Mouse (Mus musculus) lung, postnatal 10 days (tissue): Measurements from ENCODE around the gene H2-DMb1.
A peak's percentile ranks its signal among the peaks of the same experiment; 100 is the strongest.

Experiments
- DNase-seq: peaks from one replicate; pipeline ENCODE4 v3.0.0; 2021

The H2-DMb1 gene

DNA sequence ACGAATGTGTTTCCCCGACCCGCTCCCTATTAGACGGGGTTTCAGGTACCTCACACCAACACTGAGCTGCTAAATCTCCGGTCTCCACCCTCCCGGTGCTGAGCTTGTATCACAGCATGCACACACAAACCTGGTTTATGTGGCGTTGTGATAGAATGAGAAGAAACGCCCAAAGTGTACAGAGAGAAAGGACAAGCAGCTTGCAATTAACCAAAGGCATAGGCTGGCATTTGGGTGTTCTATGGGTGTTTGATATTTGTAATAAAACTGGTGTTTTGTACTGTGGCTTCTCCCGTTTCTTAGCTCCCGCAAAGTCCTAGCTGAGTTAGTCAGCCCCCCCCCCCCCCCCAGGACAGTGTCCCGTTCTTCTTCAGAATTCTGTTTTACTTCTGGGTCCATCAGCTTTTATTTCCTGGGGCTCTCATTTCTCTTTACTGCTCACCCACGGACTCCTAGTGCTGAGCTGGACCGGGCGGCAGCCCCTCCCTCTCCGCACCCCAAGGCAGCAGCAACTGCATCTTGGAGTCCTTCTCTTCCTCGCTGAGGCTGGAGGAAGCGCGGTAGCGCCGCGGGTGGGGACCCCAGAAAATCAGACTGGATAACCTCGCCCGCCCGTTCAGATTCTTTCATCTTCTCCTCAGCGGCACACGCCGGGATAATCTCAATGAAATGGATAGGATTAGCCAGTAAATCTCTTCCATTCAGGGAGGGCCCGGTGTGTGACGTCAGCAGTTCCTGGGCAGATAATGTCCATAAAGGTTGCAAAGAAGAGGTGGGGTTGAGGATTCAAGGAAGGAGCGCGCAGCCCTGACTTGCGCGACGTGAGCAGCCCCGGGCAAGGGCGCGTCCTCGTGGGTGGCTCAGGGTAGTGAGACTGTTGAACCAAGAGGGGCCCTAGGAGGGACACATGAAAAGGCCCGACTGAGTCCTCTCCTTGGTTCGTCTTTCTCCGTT lies 44.3 kb downstream of the H2-DMb1 start, which contains the start of gene Psmb8:
TSS of gene Psmb8 (plus strand) at position 781 of the 954 bp plus-strand sequence.
- DNase-seq = peak; percentile 98

GRCm38 (mm10) chr17:34197904-34198520 lies 45.1 kb downstream of the H2-DMb1 start:
- peak; percentile 80 for DNase-seq

- no peak for DNase-seq
Measured at GRCm38 (mm10) chr17:34198521-34198912, 45.6 kb downstream of the H2-DMb1 start.

DNA sequence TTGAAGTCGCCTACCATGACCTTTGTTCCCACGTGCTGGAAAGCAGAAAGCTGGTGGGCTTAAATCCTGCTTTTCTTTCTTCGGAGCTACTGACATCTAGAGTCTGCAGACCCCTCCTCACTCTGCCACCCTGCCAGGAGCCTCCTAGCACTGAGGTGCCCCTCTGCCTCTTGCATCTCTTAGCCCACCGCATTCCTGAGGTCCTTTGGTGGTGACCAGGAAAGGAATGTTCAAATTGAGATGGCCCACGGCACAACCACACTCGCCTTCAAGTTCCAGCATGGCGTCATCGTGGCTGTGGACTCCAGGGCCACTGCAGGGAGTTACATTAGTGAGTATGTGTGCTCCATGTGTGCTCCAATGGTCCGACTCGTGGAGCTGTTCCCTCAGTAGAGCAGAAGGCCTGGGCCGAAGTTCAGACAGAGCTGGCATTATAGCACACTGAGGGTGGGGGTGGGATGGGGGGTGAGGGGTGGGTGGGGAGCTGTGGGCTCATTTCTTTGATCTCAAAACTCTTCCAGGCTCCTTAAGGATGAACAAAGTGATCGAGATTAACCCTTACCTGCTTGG lies 46.3 kb downstream of the H2-DMb1 start:
- no peak for DNase-seq

GRCm38 (mm10) chr17:34200047-34200446 lies 47.2 kb downstream of the H2-DMb1 start:
- DNase-seq = no peak

DNA sequence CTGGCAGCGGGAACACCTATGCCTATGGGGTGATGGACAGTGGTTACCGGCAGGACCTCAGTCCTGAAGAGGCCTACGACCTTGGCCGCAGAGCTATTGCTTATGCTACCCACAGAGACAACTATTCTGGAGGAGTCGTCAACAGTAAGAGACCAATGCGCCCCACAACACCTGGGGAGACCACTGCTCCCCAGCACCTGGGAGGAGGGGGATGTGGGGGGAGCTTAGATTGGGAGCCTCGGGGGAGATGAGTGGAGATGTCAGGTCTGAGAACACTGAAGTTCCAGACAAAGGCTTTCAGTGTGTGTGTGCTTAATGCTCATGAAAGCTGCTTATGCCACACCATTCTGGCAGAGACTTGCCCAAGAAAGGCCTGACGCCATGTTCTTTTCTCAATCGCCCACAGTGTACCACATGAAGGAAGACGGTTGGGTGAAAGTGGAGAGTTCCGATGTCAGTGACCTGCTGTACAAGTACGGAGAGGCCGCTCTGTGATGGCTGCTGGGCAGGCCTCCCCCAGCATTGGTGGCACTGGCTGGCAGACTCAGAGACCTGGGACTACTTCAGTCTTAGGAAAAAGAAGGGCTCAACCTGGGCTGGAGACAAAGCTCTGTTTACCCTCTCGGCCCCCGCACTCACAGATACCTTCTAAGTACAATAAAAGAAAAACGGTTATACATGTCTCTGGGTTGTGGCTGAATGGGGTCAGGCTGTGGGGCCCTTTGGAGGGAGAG lies 48.1 kb downstream of the H2-DMb1 start:
- no peak for DNase-seq

DNA sequence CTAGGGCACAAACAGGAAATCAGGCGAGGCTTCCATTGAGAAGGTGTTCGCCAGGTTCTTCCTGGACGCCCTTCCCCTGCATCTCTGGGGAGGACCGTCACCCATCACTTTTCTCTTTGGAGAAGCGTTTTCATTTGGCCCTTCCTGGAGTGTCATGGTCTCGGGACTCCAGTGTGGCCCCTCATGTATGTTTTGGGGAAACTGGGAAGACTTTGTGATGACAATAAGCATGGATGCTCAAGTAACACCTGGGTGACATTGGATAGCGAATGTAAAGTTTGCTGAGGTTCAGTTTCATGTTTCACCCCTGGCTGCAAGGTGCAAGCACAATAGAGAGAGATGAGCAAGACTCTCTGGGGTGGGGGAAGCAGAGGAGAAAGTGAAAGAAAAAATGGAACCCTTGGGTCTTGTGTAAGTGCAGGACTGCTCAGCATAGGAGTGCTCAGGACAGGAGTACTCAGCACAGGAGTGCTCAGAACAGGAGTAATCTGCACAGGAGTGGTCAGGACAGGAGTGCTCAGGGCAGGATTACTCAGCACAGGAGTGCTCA lies 48.7 kb downstream of the H2-DMb1 start:
- DNase-seq = no peak

GRCm38 (mm10) chr17:34202760-34203442 lies 50.0 kb downstream of the H2-DMb1 start:
- DNase-seq = no peak

DNA sequence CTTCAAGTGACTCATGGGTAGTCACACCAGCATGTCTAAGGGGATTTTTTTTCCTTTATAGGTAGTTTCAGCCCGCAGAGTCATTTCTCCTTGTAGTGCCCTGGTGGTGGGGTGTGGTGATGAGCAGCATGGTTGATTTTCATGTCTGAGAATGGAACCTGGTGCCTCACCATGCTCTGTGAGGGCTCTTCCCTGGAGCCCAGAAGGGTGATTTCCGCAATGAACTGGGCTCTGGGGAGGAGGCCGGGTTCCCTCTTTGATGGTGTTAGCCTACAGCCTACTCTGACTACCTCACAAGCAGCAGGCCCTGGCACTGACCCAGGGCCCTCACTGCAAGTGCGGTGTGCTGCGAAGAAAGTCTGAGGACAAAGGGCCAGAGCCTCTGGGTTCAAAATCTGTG lies 50.6 kb downstream of the H2-DMb1 start, which contains the start of gene Tap2:
TSS of gene Tap2 (plus strand) at position 84 of the 400 bp plus-strand sequence.
- no peak for DNase-seq

- DNase-seq = peak; percentile 93
Measured at GRCm38 (mm10) chr17:34204303-34205010, 51.6 kb downstream of the H2-DMb1 start.

GRCm38 (mm10) chr17:34205021-34205745 lies 52.3 kb downstream of the H2-DMb1 start:
- peak; percentile 62 for DNase-seq

GRCm38 (mm10) chr17:34205746-34206176 lies 52.9 kb downstream of the H2-DMb1 start:
- DNase-seq = peak; percentile 55

- DNase-seq = no peak
Measured at GRCm38 (mm10) chr17:34206731-34207130, 53.9 kb downstream of the H2-DMb1 start.

DNA sequence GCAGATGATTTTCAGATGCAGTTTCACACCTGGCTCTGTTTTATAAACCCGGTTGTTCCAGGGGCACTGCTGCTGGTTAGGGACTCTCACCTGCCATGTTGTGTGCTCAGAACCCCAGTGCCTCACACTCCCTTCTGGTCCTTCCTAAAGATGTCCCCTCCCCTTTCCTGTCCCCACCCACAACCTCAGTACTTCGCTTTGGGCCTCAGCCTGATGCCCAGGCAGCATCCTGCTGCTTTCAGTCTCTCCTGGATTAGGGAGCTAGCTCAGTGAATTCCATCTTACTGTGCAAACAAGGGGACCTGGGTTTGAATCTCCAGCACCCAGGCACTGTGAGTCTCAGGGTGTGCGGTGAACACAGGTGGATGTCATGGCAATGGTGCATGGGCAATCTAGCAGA lies 54.6 kb downstream of the H2-DMb1 start:
- no peak for DNase-seq

- DNase-seq = no peak
Measured at GRCm38 (mm10) chr17:34207866-34208265, 55.0 kb downstream of the H2-DMb1 start.

DNA sequence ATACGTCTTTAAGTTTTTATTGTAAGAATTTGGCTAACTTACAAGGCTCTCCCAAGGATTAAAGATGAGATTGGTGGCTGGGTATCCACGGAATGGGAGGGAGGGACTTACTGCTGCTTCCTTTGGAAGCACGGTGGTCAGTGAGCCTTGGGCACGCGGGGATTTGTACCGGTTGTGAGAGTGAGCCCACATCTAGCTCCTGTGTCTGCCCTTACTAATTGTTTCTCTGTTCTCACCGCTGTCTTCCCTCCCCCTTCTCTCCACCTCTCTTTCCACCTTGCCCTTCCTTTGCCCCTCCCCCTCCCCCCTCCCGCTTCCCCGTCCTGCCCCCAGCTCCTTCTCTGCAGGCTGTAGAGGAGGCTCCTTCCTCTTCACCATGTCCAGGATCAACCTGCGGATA lies 55.5 kb downstream of the H2-DMb1 start:
- DNase-seq = no peak

DNA sequence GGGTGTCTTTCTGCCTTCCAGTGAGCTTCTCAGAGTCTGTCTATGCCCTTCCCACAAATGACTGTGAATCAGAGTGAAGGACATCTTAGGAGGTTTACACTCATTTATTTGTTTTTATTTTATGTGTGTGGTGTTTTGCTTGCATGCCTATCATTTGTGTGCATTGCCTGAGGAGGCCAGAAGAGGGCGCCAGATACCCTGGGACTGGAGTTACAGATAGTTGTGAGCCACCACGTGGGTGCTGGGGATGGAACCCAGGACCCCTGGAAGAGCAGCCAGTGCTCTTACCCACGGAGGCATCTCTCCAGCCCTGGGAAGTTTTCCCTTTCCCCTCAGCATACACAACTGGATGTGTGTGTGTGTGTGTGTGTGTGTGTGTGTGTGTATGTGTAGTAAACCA lies 56.8 kb downstream of the H2-DMb1 start:
- no peak for DNase-seq
